Mouse (Mus musculus) layer of hippocampus, adult 9-11 months (tissue): ENCODE measurements around the gene Lrrc55.

Experiments used
- DNase-seq: peaks from one replicate; pipeline ENCODE4 v3.0.0; 2022

Lrrc55 gene

DNA sequence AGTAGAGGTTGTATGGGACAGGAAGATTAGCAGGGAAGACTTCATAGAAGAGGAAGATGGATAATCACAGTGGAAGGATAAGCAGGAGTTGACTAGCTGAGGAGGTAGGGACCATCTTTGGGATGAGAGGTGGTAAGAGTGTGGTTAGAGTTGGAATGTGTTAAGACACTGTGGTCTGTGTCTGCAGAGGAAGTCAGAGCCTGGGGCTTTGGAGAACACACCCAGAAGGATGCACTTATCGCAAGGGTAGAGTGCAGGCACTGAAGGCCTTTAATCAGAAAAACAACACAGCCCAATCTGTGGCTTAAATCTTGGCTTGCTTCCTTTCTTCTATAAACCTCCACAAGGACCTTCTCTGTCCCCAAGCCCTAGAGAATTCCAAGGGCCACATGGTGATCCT lies 28.7 kb downstream of the Lrrc55 start:
- DNase-seq = no peak

DNA sequence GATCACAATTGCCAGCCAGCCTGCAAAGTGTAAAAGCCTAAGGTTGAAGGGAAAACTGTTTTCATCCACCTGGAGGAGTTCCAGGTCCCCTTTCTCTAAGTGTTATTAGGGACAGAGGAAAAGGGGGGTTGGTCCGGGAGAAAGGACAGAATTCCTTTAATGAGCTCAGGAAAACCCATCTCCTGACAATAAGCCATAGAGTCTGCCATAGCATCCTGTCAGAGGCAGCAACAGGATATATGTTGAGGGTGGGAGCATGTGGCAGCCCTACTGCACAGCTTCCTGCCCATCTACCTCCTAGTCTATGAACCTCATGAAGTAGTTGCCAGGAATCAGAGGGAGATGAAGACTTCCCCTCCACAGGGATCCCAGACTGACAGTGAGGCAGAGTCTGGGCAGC lies 29.4 kb downstream of the Lrrc55 start:
- no peak for DNase-seq

DNA sequence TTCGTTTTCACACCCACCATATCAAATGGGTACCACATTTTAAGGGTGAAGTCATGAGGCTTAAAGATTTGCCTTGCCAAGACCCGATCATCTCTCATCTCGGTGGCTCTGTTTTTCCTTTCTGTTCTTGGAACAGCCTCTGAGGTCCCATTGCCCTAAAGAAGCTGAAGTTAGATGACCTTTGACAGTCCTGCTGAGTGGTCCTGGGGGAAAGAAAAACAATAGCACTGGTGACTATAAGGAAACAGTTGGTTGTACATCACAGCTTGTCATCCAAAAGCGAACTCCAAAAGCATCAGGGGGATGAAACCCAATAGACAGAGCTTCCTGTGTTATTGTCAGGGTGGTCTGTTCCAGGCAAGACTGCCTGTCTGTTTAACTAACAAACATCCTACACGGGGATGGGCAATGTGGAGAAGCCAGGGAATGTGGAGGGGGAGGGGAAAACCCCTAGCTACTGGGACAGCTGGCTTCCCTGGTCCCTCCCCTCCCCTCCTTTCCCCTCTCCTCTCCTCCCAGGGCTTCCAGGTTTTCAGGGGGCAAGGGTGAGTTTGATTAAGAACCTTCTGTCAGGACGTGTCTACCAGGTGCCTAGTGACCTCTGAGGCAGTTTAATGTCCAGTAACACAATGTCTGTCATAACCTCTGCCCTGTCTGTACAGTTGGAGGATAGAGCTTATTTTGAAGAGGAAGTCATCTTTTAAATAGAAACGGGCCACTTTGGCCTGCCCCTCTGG lies 33.5 kb downstream of the Lrrc55 start:
- no peak for DNase-seq

DNA sequence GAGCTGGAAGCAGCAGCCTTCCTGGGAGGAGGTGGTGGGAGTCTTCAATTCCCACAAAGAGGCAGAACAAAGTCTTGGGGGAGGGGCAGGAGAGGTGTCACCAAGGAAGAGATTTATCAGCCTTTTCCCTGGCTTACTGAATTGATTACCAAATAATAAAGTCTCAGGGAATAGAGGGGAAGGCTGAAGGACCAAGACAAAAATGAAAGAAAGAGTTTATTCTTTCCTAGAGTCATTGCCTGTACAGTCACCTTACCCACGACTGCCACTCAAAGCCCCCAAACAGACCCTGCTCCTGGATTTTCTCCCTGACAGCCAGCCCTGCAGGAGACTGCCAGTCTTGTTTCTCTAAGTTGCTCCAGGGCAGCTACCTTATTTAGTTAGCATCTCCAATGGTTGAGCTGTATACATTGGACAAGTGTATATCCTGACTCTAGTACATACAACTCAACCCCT lies 35.3 kb downstream of the Lrrc55 start:
- DNase-seq = no peak

DNA sequence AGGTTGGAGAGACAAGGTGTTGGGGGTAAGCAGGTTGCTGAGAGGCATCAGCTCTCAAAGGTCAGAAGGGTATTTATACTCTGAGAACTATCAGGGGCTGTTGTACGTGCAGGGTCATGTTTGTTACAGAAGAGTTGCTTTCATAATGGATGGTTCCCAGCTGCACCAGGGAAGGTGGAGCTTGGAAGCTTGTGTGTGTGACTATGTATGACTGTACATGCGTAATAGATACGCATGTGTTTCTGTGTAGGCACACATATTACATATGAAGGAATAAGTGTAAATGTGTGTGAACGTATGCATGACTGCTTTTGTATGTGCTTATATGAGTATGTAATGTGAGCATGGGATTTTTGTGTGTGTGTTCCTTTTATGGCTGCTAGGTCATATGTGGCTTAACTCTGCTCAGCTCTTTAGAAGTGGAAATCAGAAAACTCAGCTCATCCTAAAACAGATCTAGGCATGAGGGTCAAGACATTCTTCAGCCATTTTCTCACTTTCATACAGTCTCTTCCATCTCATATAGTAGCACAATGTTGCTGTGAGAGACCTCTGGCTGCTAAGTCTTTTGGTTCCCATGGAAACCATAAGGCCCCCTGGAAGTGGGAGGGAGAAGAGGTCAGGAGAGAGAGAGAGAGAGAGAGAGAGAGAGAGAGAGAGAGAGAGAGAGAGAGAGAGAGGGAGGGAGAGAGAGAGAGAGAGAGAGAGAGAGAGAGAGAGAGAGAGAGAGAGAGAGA lies 35.9 kb downstream of the Lrrc55 start:
- DNase-seq = no peak

DNA sequence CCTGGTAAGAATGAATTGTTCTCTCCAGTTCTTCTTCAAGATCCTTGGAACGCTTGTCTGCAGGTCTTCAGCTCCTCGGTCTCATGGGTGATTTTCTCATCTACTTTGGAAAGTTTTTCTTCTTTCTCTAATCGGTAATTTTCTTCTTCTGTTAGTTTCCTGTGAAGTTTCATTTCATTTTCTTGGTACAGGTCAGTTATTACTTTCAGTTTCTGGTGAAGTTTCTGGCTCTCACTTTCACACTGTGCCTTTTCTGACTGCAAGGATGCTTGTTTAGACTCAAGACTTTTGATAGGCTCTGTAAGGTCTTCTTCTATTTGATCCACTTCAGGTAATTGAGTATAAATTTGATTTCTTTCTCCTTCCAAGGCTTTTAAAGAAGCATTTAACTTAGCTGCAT lies 39.6 kb downstream of the Lrrc55 start:
- no peak for DNase-seq

DNA sequence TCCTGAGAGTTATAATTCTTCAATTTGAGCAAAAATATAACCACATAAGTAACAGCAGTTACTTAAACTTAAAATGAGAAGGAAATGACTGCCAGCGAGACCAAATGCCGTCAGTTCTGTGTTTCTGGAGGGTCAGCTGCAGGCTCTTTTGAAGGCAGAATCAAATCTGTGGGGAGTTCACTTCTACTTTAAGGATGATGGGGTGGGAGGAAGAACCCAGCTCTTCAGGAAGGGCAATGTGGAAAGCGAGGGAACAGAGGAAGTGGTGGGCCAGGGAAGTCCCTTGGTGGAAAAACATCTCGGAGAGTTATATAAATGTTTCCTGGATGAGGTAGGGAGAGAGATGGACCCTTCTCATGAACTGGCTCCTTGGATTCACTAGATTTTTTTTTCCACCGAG lies 40.9 kb downstream of the Lrrc55 start:
- DNase-seq = no peak

DNA sequence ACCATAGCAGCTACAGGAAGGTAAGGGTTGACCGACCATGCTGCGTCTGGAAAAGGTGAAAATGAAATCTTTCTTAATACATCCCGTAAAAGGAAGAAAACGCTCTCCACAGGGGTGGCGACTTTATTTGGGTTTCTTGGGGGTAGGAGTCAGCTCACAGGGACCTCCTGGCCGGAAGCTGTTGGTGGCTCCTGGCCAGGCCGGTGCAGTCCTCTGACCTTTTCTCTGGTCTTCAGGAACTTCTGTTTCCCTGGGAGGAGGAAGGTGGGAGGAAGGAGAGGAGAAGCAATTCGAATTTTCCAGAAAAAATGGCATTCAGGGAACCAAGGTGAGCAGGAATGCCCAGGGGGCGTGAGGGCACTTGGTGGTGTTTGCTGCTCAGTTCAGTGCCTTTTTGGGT lies 41.7 kb downstream of the Lrrc55 start:
- no peak for DNase-seq

DNA sequence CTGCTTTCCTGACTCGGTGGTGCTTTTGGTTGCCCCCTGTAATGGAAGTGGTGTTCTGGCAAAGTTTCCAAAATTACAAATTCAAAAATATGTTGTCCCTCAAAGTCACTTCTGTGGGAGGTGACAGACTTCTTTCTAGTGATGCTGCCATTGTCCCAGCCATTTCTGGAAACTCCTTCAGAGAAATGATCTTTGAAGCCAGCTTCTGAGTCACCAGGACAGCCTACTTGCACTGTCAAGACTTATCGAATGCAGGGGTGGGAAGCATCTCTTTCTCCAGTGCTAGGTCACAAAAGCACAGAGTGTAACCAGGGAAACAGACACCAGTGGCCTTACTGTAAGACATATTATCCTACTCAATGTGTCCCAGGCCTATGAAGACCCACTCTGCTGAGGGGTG lies 45.8 kb downstream of the Lrrc55 start:
- DNase-seq = no peak

DNA sequence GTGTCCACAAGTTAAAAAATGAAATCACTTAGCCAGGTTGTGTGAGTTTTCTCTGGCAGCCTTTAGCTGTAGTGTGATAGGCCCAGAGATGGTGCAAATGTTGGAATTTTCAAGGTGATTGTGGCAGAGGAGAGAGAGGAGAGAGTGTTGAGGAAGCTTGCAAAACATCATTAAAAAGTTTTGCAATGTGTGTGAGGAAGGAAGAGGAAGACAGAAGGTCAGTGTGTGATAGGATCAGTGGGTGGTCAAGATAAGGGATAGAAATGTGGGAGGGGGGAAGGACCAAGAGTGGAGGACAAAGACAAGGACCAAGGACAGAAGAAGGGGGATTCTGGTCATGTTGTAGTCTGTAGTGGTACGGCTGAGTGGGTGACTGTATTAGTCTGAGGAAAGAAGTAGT lies 46.6 kb downstream of the Lrrc55 start:
- DNase-seq = no peak

DNA sequence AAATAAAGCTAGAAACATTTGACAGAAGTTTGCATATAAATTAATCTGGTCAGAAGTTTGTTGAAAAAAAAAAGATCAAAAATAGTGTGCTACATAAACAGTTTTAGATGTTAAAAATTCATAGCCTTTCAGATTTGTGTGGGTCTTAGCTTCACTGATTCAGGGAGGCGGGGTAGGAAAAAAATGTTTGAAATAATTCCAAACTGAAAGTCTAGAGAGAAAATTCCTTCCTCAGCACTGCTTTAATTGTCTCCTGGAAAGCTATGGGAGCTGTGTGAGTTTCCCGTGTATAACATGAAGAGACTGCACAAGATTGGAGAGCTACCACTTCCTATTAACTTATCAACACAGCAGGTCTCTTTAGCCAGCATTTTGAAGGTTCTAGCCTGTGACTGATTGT lies 49.5 kb downstream of the Lrrc55 start:
- DNase-seq = no peak

DNA sequence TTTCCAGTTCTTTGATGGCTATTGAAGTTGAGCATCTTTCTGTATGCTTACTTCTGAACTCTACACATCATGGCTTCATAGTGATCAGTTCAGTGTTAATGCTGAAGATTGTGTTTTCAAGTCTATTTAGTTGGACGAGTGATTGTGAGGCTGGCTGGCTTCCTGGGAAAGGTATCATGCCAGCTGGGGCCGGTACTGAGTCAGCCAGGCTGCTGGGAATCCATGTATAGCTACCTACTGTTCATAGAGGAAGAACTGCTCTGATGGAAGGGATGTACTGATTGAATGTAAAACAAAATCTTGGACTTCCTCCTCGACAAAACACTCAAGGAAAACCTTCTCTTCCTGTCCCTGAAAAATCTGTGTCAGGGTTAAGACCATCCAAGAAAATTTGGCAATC lies 51.7 kb downstream of the Lrrc55 start:
- DNase-seq = no peak

DNA sequence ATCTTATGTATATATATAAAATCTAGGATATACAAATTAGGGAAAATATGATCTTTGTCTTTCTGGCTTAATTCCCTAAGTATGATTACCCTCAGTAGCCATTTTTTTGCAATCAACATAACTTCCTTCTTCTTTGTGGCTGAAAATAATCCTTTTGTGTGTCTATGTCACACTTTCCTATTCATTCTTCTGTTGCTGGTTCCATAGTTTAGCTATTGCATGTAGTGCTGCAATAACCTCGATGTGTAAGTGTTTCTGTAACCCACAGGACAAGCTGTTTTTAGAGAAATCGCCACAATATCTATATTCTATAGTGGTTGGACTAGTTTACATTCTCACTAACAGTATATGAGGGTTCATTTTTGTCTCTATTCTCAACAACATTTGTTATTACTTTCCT lies 52.1 kb downstream of the Lrrc55 start:
- no peak for DNase-seq

DNA sequence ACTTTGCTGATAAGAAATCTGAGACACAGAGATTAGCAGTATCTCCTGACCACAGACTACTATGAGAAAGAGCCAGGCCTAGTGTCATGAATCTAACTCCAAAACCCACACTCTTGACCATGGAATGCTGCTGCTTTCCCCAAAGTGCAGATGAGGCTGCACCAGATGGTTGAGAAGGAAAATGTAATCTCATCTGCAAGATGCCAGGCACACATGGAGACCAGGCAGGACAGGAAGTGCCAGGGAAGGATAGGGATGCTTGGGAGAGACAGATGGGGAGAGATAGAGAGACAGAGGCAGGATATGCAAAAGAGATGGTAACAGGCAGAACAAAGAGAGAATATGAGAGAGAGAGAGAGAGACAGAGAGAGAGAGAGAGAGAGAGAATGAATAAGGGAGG lies 56.2 kb downstream of the Lrrc55 start:
- DNase-seq = no peak

DNA sequence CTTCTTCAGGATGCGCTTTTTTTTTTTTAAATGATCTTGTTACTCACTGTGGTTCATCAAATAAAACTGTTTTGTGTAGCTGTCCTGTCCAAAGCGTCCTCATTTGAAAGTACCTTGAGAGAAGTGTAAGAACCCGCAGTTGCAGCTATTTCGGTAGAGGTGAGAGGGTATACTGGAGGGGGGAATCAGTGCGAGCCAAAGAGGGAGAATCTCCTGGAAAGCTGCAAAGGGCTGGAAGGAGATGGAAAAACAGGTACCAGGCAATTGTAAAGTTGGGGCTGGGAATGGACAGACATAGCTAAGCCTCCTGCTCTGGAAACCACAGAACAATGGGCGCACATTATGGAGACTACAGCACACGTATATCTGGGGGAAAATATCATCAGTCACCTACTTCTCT lies 57.2 kb downstream of the Lrrc55 start:
- no peak for DNase-seq

DNA sequence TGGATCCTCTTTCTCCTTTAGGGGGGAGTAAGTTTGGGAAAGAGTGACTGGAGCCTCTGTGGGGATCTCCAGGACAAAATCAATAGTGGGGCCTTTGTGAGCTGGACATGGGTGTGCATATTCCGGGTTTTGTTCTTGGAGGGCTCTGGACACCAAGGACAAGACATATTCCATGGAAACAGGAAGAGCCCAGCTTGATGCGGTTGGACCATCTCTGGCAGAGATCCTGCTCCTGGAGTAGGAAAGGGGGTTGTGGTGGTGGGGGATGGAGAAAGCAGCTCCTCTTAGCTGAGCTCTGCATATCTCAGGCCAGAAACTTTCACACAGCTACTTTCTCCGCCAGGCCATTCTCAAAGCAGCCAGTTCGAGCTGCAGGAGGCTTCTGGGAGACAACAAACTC lies 57.6 kb downstream of the Lrrc55 start:
- DNase-seq = no peak

DNA sequence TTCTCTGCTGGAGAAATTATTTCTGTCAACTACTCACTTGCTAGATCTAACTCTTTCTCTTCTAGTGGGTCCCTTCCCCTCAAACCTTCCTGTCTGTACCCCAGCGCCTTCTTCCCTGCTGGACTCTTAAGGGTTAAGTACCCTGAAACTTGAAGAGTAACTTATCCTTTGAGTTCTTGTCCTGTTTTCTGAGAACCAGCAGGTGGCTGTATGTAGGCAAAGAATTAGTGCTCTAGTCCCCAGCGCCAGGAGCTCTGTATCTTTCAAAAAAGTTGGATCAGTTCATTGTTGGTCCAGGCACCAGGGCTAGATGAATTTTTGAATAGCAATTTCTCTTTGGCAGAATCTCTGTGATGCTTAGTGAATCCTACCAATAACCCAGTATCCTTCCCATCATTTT lies 58.9 kb downstream of the Lrrc55 start:
- DNase-seq = no peak

DNA sequence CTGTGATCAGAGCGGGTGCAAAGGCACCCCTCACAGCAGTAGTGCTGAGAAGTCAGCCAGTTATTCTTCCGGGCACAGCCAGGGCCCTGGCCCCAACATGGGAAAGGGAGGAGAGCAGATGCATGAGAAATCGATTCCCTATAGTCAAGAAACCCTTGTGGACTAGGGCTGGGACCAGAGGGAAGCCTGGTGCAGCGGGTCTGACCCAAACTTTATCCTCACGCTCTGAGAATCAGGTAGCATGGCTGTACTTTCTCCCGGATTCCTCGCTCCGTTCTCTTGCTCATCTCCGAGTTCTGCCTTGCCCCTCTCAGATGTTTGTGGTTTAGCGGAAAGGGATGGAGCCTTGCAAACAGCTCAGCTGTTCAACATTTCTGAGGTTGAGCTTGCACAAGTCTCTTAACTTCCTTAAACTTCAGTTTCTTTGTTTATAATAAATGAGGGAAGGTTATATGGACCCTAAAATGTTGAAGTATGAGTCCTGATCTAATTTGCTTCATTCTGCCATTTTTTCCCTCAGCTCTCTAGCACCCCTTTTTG lies 59.3 kb downstream of the Lrrc55 start:
- DNase-seq = no peak

DNA sequence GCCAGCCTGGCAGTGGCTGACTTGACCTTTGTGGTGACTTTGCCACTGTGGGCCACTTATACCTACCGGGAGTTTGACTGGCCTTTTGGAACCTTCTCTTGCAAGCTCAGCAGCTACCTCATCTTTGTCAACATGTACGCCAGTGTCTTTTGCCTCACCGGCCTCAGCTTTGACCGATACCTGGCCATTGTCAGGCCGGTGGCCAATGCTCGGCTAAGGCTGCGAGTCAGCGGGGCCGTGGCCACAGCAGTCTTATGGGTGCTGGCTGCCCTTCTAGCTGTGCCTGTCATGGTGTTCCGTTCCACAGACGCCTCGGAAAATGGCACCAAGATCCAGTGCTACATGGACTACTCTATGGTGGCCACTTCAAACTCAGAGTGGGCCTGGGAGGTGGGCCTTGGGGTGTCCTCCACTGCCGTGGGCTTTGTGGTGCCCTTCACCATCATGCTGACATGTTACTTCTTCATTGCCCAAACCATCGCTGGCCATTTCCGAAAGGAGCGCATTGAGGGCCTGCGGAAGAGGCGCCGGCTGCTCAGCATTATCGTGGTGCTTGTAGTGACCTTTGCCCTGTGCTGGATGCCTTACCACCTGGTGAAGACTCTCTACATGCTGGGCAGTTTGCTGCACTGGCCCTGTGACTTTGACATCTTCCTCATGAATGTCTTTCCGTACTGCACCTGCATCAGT lies 60.0 kb downstream of the Lrrc55 start:
- DNase-seq = no peak

DNA sequence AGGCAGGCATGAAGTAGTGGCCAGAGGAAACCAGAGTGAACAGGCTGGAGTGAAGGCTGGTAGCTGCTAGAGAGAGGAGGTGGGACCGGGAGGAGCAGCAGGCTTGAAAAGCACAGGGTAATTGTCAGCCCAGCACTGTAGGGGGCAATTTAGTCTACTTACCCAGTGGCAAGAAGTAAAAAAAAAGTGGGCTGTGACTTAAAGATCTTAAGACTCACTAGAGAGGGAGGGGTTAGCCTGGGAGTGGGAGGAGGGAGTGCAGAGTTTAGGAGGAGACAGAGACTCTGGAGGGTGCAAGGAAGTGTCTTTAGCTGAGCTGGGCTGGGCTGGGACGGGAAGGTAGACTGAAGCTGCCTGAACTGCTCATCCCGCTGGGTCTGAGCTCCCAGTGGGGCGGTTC lies 60.9 kb downstream of the Lrrc55 start, which contains the start of gene Aplnr:
Aplnr (plus strand) TSS at position 137 of the 400 bp plus-strand sequence.
- no peak for DNase-seq

DNA sequence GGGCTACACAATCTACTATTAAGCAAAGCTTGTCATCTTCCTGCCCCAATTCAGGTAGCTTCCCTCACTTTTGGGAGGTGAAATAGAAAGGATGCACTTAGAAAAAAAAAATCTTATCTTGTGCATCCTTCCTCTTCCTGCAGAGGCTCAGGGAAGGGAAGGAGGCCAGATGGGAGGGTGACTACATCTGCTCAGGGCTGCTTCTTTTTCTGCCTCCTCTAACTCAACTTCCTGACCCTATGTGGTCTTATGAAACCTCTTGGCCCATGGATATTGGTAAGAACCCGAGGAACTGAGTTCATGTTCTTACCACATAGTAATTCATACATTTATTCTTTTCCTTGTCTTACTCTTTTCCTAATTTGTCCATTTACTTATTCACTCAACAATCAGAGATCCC lies 61.9 kb downstream of the Lrrc55 start:
- no peak for DNase-seq

DNA sequence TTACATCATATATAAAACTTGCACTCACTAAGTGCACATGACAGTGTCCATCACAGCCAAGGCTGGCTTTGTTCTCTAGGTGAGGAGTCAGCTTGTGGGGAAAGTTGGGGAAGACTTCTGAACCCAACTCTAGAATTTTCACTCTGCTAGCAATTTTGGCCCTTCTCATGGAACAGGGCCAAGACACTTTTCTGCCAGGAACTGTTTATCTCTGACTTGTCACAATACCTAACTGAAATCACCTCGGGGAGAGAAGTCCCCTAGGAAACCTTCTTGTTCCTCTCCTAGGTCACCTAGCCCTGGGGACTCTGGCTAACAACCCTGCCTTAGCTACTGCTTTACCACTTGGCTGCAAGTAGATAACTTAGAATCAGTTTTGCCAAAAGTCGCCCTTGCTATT lies 64.8 kb downstream of the Lrrc55 start:
- DNase-seq = no peak

DNA sequence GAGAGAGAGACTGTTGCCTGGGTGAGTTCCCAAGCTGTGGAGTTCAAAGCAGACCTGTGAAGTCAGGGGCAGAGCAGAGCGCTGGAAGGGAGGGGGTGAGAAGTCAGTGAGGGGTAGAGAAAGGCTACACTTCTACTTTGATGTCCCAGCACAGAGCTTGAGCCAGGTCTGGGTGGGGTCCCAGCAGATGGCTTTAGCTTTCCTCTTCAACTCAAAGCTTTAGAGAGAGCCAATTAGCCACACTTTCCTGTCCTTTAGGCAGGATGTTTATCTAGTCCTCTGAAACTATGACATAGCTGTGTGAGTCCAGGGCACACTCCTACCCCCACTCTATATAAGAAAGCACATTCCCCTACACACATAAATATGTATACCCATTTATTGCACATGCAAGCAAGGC lies 65.3 kb downstream of the Lrrc55 start:
- no peak for DNase-seq

DNA sequence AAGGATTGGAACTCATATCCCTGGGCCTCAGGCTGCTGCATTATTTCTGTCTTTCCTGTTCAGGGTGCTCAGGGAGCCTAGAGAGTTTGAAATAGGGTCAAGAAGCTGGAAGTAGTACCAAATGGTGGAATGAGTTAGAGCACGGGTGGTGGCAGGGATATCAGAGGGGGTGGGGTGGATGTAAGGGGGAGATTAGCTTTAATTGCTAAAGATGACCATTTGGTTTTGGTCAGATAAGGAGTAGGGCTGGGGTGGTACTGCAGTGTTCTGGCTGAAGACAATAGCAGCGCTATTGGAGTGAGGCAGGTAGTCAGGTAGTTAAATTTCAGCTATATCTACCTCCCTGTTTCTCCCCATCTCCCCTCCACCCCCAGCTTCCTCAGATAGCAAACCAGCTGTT lies 65.8 kb downstream of the Lrrc55 start:
- DNase-seq = no peak
